Mouse (Mus musculus) midbrain, embryonic 10.5 days (tissue): ENCODE results near the gene Cytip. TPM values are rescaled to one million over a fixed set of nuclear protein-coding genes. Genes with fewer than 3 reads are reported as not detected.
"Not testable (repeated sequence)": the region's sequence is repeated elsewhere in the genome, so short reads cannot be mapped to it uniquely, and the experiment has no call there.

ENCODE experiments used
- DNase-seq: peaks from one replicate; pipeline ENCODE4 v3.0.0-alpha.2; 2017; ENCODE audit warnings: low spot score
- H3K27ac ChIP-seq: fragments of 300-500 bp; sonication (generic); replicated peaks from 2 replicates; pipeline ENCODE4 v1.5.1; 2016; ENCODE audit warnings: mild to moderate bottlenecking
- H3K27me3 ChIP-seq: fragments of 300-500 bp; sonication (generic); 2 replicates; pipeline ENCODE4 v1.6.1; 2016; ENCODE audit warnings: low read depth, mild to moderate bottlenecking; ENCODE audit not compliant: poor library complexity, severe bottlenecking
- H3K36me3 ChIP-seq: fragments of 300-500 bp; sonication (generic); 2 replicates; pipeline ENCODE4 v1.6.1; 2016; ENCODE audit warnings: mild to moderate bottlenecking, moderate library complexity
- H3K4me1 ChIP-seq: fragments of 300-500 bp; sonication (generic); 2 replicates; pipeline ENCODE4 v1.6.1; 2016
- H3K4me3 ChIP-seq: fragments of 300-500 bp; sonication (generic); 2 replicates; pipeline ENCODE4 v1.5.1; 2016; ENCODE audit warnings: mild to moderate bottlenecking, moderate library complexity
- H3K9me3 ChIP-seq: fragments of 300-500 bp; sonication (generic); replicated peaks from 2 replicates; pipeline ENCODE4 v1.6.1; 2016; ENCODE audit warnings: mild to moderate bottlenecking
- WGBS: fragments of 180-500 bp; shearing (Covaris S2); methylation state at CpG from one replicate; pipeline ENCODE4 v1.1.7; 2016; 5-methylcytosine and 5-hydroxymethylcytosine counted together
- polyA plus RNA-seq: library from polyadenylated mRNA; unstranded; fragments of >200 nt; fragmentation: Nextera tagmentation; extraction: Ambion mirVana; gene quantifications from 2 replicates; pipeline ENCODE4 v1.2.1, GENCODE M21; 2016

Cytip gene
- polyA plus RNA-seq, 1 experiment from 2014 or later, result 0.06 TPM

- Histone ChIP-seq H3K36me3 (no peaks in the 10 kb centered on the region), H3K4me3 (no peak overlapping the region), H3K27me3 (no peaks in the 10 kb centered on the region), H3K9me3 (no peaks in the 10 kb centered on the region), H3K4me1 (no peaks in the 10 kb centered on the region), H3K27ac (no peak overlapping the region)
- no peak for DNase-seq
- WGBS, result 94% methylated on average over 4 of the region's 4 CpGs
Observed at GRCm38 (mm10) chr2:58136526-58136925, 58.8 kb downstream of the Cytip start.

GRCm38 (mm10) chr2:58135061-58135463, 60.3 kb downstream of the Cytip start:
- no peaks in the 10 kb centered on the region for H3K4me1 ChIP-seq
- H3K27me3 ChIP-seq, result no peaks in the 10 kb centered on the region
- no peaks in the 10 kb centered on the region for H3K36me3 ChIP-seq
- H3K4me3 ChIP-seq, result no peak overlapping the region
- no peak overlapping the region for H3K27ac ChIP-seq
- WGBS, result 78% methylated on average over 2 of the region's 2 CpGs
- no peak for DNase-seq
- H3K9me3 ChIP-seq, result no peaks in the 10 kb centered on the region

GRCm38 (mm10) chr2:58132597-58132996, 62.7 kb downstream of the Cytip start:
- H3K9me3 ChIP-seq, result no peaks in the 10 kb centered on the region
- 76% methylated on average over 2 of the region's 2 CpGs for WGBS

GRCm38 (mm10) chr2:58129903-58130302, 65.4 kb downstream of the Cytip start:
- no peaks in the 10 kb centered on the region for H3K4me1 ChIP-seq
- no peaks in the 10 kb centered on the region for H3K36me3 ChIP-seq
- no peaks in the 10 kb centered on the region for H3K27me3 ChIP-seq
- no peak for DNase-seq
- 87% methylated on average over 5 of the region's 5 CpGs for WGBS
- H3K4me3 ChIP-seq, result no peak overlapping the region
- no peaks in the 10 kb centered on the region for H3K9me3 ChIP-seq
- H3K27ac ChIP-seq, result no peak overlapping the region

More at GRCm38 (mm10) chr2:58132597-58132996, 62.7 kb downstream of the Cytip start:
- Histone ChIP-seq H3K27me3 (no peaks in the 10 kb centered on the region), H3K36me3 (no peaks in the 10 kb centered on the region), H3K4me1 (no peaks in the 10 kb centered on the region), H3K27ac (no peak overlapping the region), H3K4me3 (no peak overlapping the region)
- no peak for DNase-seq

- no peaks in the 10 kb centered on the region for H3K4me1 ChIP-seq
- 86% methylated on average over 4 of the region's 4 CpGs for WGBS
- DNase-seq, result no peak
Observed at GRCm38 (mm10) chr2:58111105-58111504, 84.2 kb downstream of the Cytip start.

GRCm38 (mm10) chr2:58107887-58108286, 87.4 kb downstream of the Cytip start:
- not testable (repeated sequence) for H3K36me3 ChIP-seq
- 91% methylated on average over 16 of the region's 16 CpGs for WGBS

More at GRCm38 (mm10) chr2:58111105-58111504, 84.2 kb downstream of the Cytip start:
- no peak overlapping the region for H3K27ac ChIP-seq
- H3K9me3 ChIP-seq, result no peaks in the 10 kb centered on the region
- no peak overlapping the region for H3K4me3 ChIP-seq
- H3K27me3 ChIP-seq, result no peaks in the 10 kb centered on the region
- H3K36me3 ChIP-seq, result no peaks in the 10 kb centered on the region

GRCm38 (mm10) chr2:58107046-58107445, 88.3 kb downstream of the Cytip start:
- no peak overlapping the region for H3K27ac ChIP-seq
- no peaks in the 10 kb centered on the region for H3K9me3 ChIP-seq
- no peaks in the 10 kb centered on the region for H3K36me3 ChIP-seq
- DNase-seq, result no peak
- H3K27me3 ChIP-seq, result no peaks in the 10 kb centered on the region
- no peak overlapping the region for H3K4me3 ChIP-seq
- WGBS, result 84% methylated on average over 6 of the region's 6 CpGs
- no peaks in the 10 kb centered on the region for H3K4me1 ChIP-seq

More at GRCm38 (mm10) chr2:58107887-58108286, 87.4 kb downstream of the Cytip start:
- DNase-seq, H3K27ac ChIP-seq, H3K9me3 ChIP-seq, H3K4me1 ChIP-seq, H3K4me3 ChIP-seq, H3K27me3 ChIP-seq: not testable (repeated sequence)

- H3K27ac ChIP-seq, result no peak overlapping the region
- DNase-seq, result no peak
- WGBS, result 72% methylated on average over 1 of the region's 1 CpGs
Observed at GRCm38 (mm10) chr2:58094818-58095217, 100.5 kb downstream of the Cytip start.

GRCm38 (mm10) chr2:58086420-58086819, 108.9 kb downstream of the Cytip start:
- Histone ChIP-seq H3K27me3 (no peaks in the 10 kb centered on the region), H3K36me3 (no peaks in the 10 kb centered on the region), H3K27ac (no peak overlapping the region), H3K9me3 (no peaks in the 10 kb centered on the region), H3K4me3 (no peak overlapping the region), H3K4me1 (no peaks in the 10 kb centered on the region)
- no peak for DNase-seq
- WGBS, result 89% methylated on average over 1 of the region's 1 CpGs

More at GRCm38 (mm10) chr2:58094818-58095217, 100.5 kb downstream of the Cytip start:
- Histone ChIP-seq H3K36me3 (no peaks in the 10 kb centered on the region), H3K4me3 (no peak overlapping the region), H3K27me3 (no peaks in the 10 kb centered on the region), H3K9me3 (no peaks in the 10 kb centered on the region), H3K4me1 (no peaks in the 10 kb centered on the region)

GRCm38 (mm10) chr2:58079849-58080248, 115.5 kb downstream of the Cytip start:
- Histone ChIP-seq H3K36me3 (no peaks in the 10 kb centered on the region), H3K27me3 (no peaks in the 10 kb centered on the region), H3K4me3 (no peak overlapping the region), H3K9me3 (no peaks in the 10 kb centered on the region), H3K27ac (no peak overlapping the region), H3K4me1 (no peaks in the 10 kb centered on the region)
- 70% methylated on average over 1 of the region's 1 CpGs for WGBS
- no peak for DNase-seq

Other genes starting within 250 kb of the Cytip start
- gene Galnt5, start 197.6 kb downstream of the Cytip start, polyA plus RNA-seq, result 0.12 and 0.19 TPM in 2 replicates
- 0.11 and 0.25 TPM in 2 replicates for gene Ermn, start 142.7 kb downstream of the Cytip start, polyA plus RNA-seq
- 0.09 and 0.15 TPM in 2 replicates for gene Acvr1c, start 162.4 kb upstream of the Cytip start, polyA plus RNA-seq